Mouse (Mus musculus) testis, adult 2 months (tissue): ENCODE data around the gene Slc25a47. TPM values are rescaled to one million over a fixed set of nuclear protein-coding genes. Genes with fewer than 3 reads are reported as not detected.

Experiments
- H3K27ac ChIP-seq: fragments of 200-500 bp; 2 replicates; pipeline ENCODE4 v1.5.1; 2012; ENCODE audit warnings: low read depth, low read length; ENCODE audit not compliant: control insufficient read depth, insufficient read depth
- H3K27me3 ChIP-seq: fragments of 200-500 bp; 2 replicates; pipeline ENCODE4 v1.6.1; 2012; ENCODE audit warnings: mild to moderate bottlenecking, low read length, moderate library complexity; ENCODE audit not compliant: control insufficient read depth, insufficient read depth
- H3K36me3 ChIP-seq: fragments of 200-500 bp; 2 replicates; pipeline ENCODE4 v1.6.1; 2012; ENCODE audit warnings: mild to moderate bottlenecking, low read length; ENCODE audit not compliant: control insufficient read depth, insufficient read depth
- H3K4me1 ChIP-seq: fragments of 200-500 bp; 2 replicates; pipeline ENCODE4 v1.6.1; 2012; ENCODE audit warnings: low read length; ENCODE audit not compliant: control insufficient read depth, insufficient read depth
- H3K4me3 ChIP-seq: fragments of 200-500 bp; 2 replicates; pipeline ENCODE4 v1.5.1; 2012; ENCODE audit warnings: low read depth, mild to moderate bottlenecking, low read length, moderate library complexity, mixed read lengths; ENCODE audit not compliant: control insufficient read depth
- CTCF ChIP-seq: fragments of 200-500 bp; IDR thresholded peaks from 2 replicates; pipeline ENCODE4 v1.5.1; 2012; ENCODE audit warnings: low read depth, mild to moderate bottlenecking, inconsistent platforms, low read length, moderate library complexity; ENCODE audit not compliant: control insufficient read depth, insufficient read depth, insufficient replicate concordance
- POLR2A ChIP-seq: fragments of 200-500 bp; IDR thresholded peaks from 2 replicates; pipeline ENCODE4 v1.6.1; 2012; ENCODE audit warnings: low read depth, mild to moderate bottlenecking, inconsistent platforms, low read length, moderate library complexity; ENCODE audit not compliant: control insufficient read depth
- polyA plus RNA-seq: library from polyadenylated mRNA; depleted of rRNA; stranded (reverse); fragments of >200 nt; gene quantifications from 2 replicates; pipeline ENCODE4 v1.2.3, GENCODE M21; 2012

Gene Slc25a47
- polyA plus RNA-seq, 1 experiment = 6.8 TPM

DNA sequence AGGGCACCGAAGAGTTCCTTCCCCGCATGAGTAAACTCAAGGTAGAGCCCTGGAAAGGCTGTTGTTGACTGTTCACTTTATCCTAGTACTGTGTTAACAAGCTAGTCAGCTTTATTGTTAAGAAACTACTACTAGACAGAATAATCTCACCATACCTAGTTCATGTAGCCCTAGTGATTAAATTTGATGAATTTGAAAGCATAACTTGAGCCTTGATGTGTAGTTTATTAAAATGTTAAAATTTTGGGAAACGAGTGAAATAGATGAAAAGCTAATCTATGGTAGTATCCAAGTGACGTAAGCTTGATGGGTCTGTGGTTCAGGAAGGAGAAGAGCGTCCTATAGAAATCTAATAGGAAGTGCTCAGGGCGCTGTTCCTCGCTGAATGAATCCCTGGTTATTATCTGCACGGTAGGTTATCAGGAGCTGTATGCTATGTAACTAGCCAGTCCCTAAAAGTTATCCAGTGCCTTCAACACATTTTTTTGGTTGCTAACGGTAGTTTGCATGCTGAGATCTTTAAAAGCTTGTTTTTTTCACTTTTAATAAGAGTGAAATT is 40.8 kb upstream of the Slc25a47 start:
- peak overlapping the region; percentile 93 for H3K27ac ChIP-seq
- peaks cover 4% of the 10 kb centered on the region; the same call in 1 of the 2 replicates for H3K4me1 ChIP-seq
- H3K27me3 ChIP-seq = no peaks in the 10 kb centered on the region
- no peak for TF ChIP-seq CTCF
- TF ChIP-seq POLR2A = no peak
- H3K36me3 ChIP-seq = no peaks in the 10 kb centered on the region
- peak overlapping the region; percentile 91 for H3K4me3 ChIP-seq

DNA sequence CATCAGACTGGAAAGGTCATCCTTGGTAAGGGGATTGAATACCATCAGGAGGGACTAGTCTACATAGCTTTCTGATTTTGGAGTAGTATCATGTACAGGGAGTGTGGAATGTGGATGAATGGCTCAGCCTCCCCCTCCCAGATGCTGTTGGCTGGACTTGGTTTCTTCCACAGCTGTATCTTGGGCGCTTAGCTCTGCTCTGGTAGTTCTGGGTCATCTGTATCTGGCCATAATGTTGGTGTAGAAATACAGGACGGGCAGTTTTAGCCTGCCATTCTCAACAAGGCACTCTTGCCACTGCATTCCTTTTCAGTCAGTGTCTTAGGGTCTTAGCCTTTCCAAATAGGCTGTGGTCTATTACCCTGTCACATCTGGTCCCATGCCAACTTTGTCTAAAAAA is 34.2 kb upstream of the Slc25a47 start:
- no peak for TF ChIP-seq CTCF
- TF ChIP-seq POLR2A = no peak
- Histone ChIP-seq H3K27ac (no peak overlapping the region), H3K4me1 (peaks cover 3% of the 10 kb centered on the region), H3K27me3 (no peaks in the 10 kb centered on the region), H3K4me3 (no peak overlapping the region), H3K36me3 (no peaks in the 10 kb centered on the region; the same call in 1 of the 2 replicates)

DNA sequence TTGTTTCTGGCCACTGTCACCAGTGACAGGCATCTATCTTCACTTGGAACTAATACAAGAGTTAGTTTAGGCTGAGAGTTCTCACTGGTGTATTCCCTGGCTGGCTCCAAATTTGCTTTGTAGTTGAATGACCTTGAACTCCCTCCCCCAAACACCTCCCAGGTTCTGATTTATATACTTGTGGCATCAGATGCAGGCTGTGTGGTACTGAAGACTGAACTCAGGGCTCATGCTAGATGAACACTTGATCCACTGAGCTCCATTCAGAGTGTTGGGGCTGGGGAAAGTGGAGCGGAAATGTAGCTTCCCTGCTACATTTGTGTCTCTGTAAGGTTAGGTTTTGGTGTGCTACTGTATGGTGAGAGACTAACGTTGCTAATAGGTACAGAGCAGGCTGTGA is 31.5 kb upstream of the Slc25a47 start:
- H3K4me1 ChIP-seq = peaks cover 3% of the 10 kb centered on the region
- no peak for TF ChIP-seq POLR2A
- no peak for TF ChIP-seq CTCF
- H3K4me3 ChIP-seq = no peak overlapping the region
- H3K36me3 ChIP-seq = no peaks in the 10 kb centered on the region; the same call in 1 of the 2 replicates
- H3K27ac ChIP-seq = peak overlapping the region; percentile 30; the same call in 1 of the 2 replicates
- no peaks in the 10 kb centered on the region for H3K27me3 ChIP-seq

DNA sequence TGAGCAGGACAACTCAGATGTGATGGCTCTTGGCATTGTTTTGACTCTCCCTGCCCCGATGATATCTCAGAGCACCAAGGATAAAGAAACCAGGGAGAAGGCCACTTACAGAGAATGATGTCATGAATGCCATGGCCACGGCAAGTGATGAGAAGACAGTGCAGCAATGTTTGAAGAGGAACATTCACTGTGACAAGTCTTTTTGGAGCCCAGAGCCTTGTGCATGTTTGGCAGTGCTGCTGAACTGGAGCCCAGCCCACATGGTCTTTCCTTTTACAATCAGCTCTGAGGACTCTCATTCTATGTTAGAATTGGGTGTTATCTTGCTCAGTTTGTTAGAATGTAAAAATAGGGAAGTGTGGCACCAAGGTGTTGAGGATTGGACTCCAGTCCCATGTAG is 27.4 kb upstream of the Slc25a47 start:
- Histone ChIP-seq H3K4me3 (no peak overlapping the region), H3K27ac (no peak overlapping the region), H3K36me3 (no peaks in the 10 kb centered on the region; the same call in none of the 2 replicates), H3K27me3 (no peaks in the 10 kb centered on the region), H3K4me1 (no peaks in the 10 kb centered on the region; the same call in none of the 2 replicates)
- TF ChIP-seq CTCF (no peak), POLR2A (no peak)

DNA sequence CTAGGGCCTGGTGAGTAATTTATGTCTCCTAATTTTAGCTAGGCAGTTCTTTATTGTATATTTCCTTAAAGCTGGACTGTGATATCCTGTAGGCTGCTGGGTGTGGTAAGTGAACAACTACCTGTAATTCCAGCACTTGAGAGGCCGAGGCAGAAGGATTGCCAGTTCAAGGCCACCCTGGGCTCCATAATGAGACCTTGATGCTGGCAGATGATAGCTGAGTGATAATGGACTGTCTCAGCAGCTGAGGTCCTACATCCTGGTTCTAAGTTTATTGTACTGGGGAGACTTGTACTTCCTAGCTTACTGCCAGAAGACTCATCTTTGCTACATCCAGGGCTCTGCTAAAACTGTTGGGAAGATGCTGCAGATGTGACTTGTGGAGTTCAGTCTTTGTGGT is 26.1 kb upstream of the Slc25a47 start:
- Histone ChIP-seq H3K27me3 (no peaks in the 10 kb centered on the region), H3K36me3 (peaks cover 2% of the 10 kb centered on the region), H3K27ac (no peak overlapping the region), H3K4me1 (no peaks in the 10 kb centered on the region; the same call in 1 of the 2 replicates), H3K4me3 (no peak overlapping the region)
- TF ChIP-seq CTCF (no peak), POLR2A (no peak)

DNA sequence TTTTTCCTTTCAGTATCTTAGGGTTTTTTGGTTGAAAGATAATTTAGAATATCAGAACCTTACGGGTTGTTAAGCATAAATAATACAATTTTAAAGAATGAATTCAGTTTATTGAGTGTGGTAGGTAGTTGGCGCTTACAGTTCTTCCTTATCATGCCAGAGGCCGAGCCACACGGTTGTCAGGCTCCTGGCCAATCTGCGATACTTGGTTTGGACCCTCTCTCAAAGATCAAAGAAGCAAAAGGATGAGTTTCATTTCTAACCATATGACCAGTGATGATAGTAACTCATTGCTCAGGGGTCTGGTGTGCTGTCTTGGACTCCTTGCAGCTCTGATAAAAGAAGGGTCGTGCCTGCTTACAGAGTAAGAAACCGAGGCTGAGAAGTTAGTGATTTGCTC is 25.5 kb upstream of the Slc25a47 start:
- no peaks in the 10 kb centered on the region for H3K27me3 ChIP-seq
- no peak overlapping the region for H3K4me3 ChIP-seq
- H3K4me1 ChIP-seq = no peaks in the 10 kb centered on the region
- TF ChIP-seq POLR2A = no peak
- TF ChIP-seq CTCF = no peak
- no peak overlapping the region for H3K27ac ChIP-seq
- peaks cover 2% of the 10 kb centered on the region for H3K36me3 ChIP-seq

DNA sequence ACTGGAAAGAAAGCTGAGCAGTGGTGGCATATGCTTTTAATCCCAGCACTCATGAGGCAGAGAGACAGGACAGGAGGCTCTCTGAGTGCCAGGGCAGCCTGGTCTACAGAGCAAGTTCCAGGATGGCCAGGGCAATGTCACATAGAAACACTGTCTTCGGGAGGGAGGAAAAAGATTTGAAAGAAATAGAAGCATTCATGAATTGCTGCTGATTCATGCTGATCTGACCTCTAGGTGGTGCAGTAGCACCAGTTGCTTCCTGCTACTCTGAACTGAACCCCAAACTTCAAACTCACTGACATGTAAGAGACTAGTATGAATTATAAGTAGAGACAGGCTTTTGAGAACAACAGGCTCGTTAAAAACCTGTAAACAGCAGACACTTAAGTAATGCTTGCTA is 24.7 kb upstream of the Slc25a47 start:
- no peaks in the 10 kb centered on the region for H3K27me3 ChIP-seq
- no peak for TF ChIP-seq CTCF
- TF ChIP-seq POLR2A = no peak
- peaks cover 2% of the 10 kb centered on the region for H3K36me3 ChIP-seq
- no peak overlapping the region for H3K4me3 ChIP-seq
- H3K4me1 ChIP-seq = no peaks in the 10 kb centered on the region
- no peak overlapping the region for H3K27ac ChIP-seq
